Mouse (Mus musculus): ENCODE measurements around the gene Nup88.

The Nup88 gene

GRCm38 (mm10) chr11:70969821-70970559, at the start of gene Nup88, which contains the start of gene Rpain:
Gene Nup88 (minus strand): TSS chr11:70969973.
Gene Rpain (plus strand): TSS chr11:70970213.
- peak; percentile 92 for DNase-seq (ENCODE audit: low spot score)

- no peak for DNase-seq (ENCODE audit: low spot score)
Measured at GRCm38 (mm10) chr11:71018416-71019200, 48.8 kb upstream of the Nup88 start.

- no peak for DNase-seq (ENCODE audit: low spot score)
Measured at GRCm38 (mm10) chr11:71017051-71017450, 47.3 kb upstream of the Nup88 start.

- DNase-seq (ENCODE audit: low spot score) = no peak
Measured at GRCm38 (mm10) chr11:71012743-71013142, 43.0 kb upstream of the Nup88 start.

- DNase-seq (ENCODE audit: low spot score) = no peak
Measured at GRCm38 (mm10) chr11:71008321-71008720, 38.5 kb upstream of the Nup88 start.

- DNase-seq (ENCODE audit: low spot score) = no peak
Measured at GRCm38 (mm10) chr11:71007831-71008230, 38.1 kb upstream of the Nup88 start.

- DNase-seq (ENCODE audit: low spot score) = no peak
Measured at GRCm38 (mm10) chr11:71007026-71007425, 37.3 kb upstream of the Nup88 start.

GRCm38 (mm10) chr11:71005046-71005445, 35.3 kb upstream of the Nup88 start:
- no peak for DNase-seq (ENCODE audit: low spot score)

- DNase-seq (ENCODE audit: low spot score) = peak; percentile 93
Measured at GRCm38 (mm10) chr11:71004316-71004773, 34.6 kb upstream of the Nup88 start, which contains the start of gene Dhx33. Gene Dhx33 (minus strand): TSS chr11:71004437.

GRCm38 (mm10) chr11:71003611-71004315, 34.0 kb upstream of the Nup88 start:
- DNase-seq (ENCODE audit: low spot score) = no peak

- no peak for DNase-seq (ENCODE audit: low spot score)
Measured at GRCm38 (mm10) chr11:71001167-71001566, 31.4 kb upstream of the Nup88 start.

GRCm38 (mm10) chr11:70982557-70983228, 12.9 kb upstream of the Nup88 start, which contains the start of gene C1qbp:
Gene C1qbp (minus strand): TSS chr11:70983026.
- DNase-seq (ENCODE audit: low spot score) = peak; percentile 87

- DNase-seq (ENCODE audit: low spot score) = no peak
Measured at GRCm38 (mm10) chr11:70982030-70982429, 12.3 kb upstream of the Nup88 start.

- no peak for DNase-seq (ENCODE audit: low spot score)
Measured at GRCm38 (mm10) chr11:70980751-70981510, 11.2 kb upstream of the Nup88 start.

GRCm38 (mm10) chr11:70980232-70980631, 10.5 kb upstream of the Nup88 start:
- no peak for DNase-seq (ENCODE audit: low spot score)

GRCm38 (mm10) chr11:70977293-70977692, 7.5 kb upstream of the Nup88 start:
- no peak for DNase-seq (ENCODE audit: low spot score)

- no peak for DNase-seq (ENCODE audit: low spot score)
Measured at GRCm38 (mm10) chr11:70975193-70975592, 5.4 kb upstream of the Nup88 start.

GRCm38 (mm10) chr11:70973947-70974346, 4.2 kb upstream of the Nup88 start:
- no peak for DNase-seq (ENCODE audit: low spot score)

- DNase-seq (ENCODE audit: low spot score) = no peak
Measured at GRCm38 (mm10) chr11:70972586-70972985, 2.8 kb upstream of the Nup88 start.

- DNase-seq (ENCODE audit: low spot score) = no peak
Measured at GRCm38 (mm10) chr11:70970560-70971540, 1.1 kb upstream of the Nup88 start.

All from left cerebral cortex, adult 11 months (tissue).